Mouse (Mus musculus): ENCODE measurements around the gene Gm21954. TPM values are rescaled to one million over a fixed set of nuclear protein-coding genes. Genes with fewer than 3 reads are reported as not detected.

Gene Gm21954
- total RNA-seq, 4 experiments from 2014 or later = not detected

DNA sequence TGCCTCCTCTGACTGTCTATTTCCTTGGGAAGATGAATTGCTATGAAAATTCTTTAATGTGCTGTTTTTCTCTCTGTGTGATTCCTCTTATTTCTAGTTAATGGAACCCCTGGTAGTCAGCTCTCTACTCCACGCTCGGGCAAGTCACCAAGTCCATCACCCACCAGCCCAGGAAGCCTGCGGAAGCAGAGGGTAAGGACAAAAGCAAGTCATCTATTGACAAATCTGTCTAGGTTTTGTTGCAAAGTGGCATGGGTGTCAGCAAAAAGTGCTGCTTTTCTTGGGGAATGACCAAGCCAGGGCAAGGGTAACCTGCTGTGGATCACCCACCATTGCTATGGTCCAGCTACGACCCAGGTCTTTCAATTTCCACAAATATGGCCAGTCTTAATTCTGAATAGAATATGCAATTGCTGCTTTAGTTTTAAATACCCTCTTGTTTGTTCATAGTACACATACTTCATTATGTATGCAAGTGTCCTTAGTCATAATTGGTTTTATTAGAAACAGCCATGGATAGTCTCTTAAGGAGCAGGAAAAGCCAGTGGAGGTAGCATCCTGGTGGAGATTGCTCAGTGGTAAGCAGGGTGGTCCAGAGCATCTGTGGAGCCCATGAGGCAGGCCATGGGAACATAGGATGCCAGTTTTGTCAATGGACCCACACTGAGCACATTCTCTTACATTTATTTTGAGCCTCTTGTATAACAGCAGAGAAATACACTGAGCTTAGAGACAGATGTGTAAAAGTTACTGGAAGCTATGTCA lies 8.9 kb downstream of the Gm21954 start:
- DNase-seq (ENCODE audit: low spot score in 2 of 2) = peak in 1 of 2 experiments; percentile 21

DNA sequence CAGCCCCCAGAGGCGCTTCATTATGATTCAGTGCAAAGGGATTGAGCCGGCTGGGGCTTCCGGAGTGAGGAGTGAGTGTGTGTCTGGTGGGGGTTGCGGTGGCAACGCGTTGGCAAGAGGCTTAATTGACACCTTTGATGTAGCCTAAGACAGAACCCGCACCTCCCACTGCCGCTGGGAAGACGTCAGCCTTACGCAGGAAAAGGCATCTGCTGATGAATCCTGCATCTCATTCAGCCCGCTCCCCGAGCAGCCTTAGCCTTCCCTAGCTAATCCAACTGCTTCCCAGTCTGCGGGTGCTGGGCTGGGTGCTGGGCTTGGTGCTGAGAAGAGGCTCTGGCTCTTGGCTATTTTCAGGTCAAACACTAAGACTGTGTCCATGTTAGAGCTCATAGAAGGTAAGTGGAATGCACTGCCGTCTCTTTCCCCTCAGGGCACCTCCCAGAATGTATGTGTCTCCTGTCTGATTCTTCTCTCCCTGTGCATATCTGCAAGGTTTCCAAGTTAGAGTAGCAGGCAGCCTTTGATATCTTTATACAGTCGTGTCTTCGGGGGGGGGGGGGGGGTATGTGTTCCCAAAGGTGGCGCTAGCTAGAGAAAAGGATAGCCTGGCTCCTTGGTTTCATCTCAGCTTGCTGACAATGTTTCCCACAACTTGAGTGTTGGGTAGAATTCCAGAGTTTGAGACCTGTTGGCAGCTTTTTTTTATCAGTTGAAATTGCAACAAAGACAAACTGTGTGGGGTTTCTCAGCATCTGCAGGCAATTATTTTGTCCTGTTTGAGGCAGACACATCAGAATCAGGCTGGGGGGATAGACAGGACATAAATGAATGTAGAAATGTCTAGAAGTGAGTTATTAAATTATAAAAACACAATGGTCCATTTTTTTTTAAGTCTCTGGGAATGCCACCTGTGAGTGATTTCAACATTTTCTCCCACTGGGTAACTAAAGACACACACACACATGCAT lies 10.0 kb downstream of the Gm21954 start:
- peak; percentile 91 to 95 for DNase-seq (ENCODE audit: low spot score in 2 of 2)

DNA sequence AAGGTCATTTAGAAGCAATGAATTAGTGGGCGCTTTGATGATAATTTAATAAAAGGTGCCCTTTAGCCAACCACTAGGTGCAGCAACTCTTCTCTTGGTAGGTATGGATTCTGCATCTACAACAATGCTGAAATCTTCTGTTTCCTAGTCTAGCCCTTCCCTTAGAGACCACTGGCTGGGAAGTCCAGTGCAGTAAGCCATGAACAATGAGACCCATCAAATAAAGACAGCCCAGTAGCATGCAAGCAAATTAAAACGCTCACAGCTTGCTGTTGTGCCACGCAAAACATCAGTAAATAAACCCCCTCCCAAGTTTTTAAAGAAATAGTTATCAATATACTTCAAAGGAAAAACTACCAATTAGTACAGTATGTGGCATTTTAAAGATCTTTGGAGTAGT lies 10.9 kb downstream of the Gm21954 start:
- DNase-seq (ENCODE audit: low spot score in 2 of 2) = peak in 1 of 2 experiments; percentile 3

DNA sequence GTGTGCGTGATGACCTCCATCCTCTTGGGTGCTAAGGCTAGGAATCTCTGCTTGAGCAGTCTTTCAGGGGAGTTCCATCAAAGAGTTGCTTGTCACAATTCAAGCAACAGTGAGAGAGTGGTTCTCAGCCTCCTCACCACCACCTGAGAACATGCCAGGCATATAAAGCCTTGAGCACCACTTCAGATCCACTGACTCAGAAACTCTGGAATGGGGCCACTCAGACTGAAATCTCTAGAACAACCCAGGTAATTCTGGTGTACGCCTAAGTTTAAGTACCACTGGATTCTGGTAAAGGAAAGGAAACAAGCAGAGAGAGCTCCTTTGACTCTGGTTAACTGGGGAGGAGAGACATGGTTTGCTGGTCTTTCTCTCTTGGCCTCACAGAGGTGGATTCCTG lies 19.5 kb downstream of the Gm21954 start:
- no peak for DNase-seq (ENCODE audit: low spot score in 2 of 2)

DNA sequence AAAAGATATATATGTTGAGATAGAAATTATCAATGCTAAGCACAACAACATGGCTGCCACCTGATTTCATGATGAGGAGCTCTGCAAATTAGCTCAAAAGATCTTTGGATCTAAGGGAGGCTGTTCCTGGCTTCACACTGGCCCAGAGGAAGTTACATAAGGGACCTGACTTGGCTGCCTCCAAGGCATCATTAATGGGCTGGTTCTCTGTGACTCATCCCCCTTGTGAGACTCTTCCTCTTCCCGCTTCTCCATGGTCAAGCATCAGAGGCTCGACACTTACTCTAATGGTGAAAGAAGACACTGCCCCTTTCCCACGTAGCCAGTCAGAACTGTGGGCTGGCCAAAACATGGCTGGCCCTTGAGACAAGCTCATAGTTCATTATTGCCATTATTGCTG lies 20.1 kb downstream of the Gm21954 start:
- no peak for DNase-seq (ENCODE audit: low spot score in 2 of 2)

DNA sequence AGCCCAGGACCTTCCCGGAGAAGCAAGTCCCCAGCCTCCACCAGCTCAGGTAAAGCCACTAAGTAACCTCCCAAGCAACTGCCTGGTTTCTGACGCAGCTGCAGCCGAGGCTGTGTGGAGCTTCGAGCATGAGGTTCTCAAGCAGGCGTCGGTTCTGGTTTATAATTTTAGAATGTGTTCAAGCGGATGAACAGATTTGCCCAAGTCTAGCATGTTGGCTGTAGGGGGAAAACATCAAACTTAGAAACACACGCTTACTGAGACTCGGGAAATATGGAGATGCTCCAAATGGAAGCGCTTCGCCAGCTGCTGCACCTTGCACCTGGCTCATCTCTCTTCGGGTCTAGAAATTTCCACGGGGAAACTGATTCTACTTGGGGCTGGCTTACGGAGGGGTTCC lies 21.0 kb downstream of the Gm21954 start:
- peak; percentile 60 to 72 for DNase-seq (ENCODE audit: low spot score in 2 of 2)

DNA sequence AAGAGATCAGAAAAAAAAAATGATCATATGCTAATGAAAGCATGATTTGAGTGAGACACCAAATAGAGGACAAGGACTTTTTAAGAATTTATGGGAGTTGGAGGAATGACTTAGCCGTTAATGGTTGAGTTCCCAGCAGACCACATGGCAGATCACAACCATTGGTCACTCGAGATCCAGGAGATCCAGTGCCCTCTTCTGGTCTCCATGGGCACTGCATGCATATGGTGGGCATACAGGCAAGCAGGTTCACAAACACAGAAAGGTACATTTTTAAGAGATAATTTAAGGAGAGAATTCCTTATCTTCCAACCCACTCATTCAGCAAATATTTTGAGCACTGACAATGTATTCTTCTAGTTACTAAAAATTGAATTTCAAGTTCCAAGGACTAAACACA lies 22.9 kb downstream of the Gm21954 start:
- no peak for DNase-seq (ENCODE audit: low spot score in 2 of 2)

DNA sequence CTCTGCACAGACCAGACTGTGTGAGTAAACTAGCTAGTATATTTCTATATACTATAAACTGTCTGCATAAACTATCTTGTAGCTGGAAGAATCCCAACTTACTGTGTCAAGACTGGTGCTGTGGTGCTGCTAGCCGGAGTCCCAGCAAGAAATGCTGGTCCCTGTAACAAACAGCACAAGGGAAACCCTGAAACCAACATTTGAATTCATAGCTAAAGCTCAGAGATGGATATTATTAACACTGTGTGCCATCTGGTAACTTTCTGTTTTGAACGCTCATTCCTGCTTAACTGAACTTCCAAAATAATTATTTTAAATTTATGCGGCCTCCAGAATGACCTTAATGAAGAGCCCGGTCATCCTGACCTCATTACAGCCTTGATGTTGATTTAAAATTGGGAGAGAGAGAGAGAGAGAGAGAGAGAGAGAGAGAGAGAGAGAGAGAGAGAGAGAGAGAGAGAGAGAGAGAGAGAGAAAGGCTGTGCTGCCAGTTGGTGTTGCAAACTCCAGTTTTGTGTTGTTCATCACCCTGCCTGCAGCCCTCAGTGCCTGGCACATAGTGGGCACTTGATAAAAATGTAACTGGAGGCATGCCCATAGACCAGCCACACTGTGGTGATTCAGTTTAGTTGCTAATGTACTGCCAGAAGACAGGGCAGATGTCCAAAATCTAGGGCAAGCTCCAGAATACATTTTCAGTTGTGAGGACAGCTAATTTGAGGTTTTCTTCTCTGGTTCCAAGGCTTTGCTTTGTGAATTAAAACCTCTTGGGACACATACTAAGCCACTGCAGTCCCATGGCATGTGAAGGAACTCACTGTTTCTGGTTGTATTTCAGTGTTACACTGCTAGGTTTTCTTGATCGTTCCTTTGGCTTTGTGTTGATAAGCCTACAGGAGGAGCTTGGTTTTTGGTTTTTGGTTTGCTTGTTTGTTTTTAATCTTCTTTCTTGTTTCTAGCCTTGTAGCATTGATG lies 24.2 kb downstream of the Gm21954 start:
- DNase-seq (ENCODE audit: low spot score in 2 of 2) = peak; percentile 92 to 94

DNA sequence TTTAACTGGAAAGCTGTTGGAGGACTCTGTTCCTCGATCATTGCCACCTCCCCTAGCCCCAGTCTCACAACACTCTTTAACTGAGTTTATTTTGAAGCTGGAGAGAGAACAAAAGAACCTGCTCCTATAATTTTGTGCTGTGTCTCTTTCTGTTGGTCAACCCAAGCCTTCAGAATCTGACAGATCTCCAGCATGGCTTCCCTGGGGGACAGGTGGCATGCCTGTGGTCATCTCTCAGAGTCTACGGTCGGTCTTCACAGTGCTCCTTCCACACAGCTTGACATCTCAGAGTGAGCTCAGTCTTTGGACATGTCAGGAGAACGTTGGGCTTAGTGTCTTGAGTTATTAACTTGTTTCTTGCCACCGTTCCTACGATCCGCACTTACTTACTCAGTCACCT lies 25.3 kb downstream of the Gm21954 start:
- DNase-seq (ENCODE audit: low spot score in 2 of 2) = no peak

DNA sequence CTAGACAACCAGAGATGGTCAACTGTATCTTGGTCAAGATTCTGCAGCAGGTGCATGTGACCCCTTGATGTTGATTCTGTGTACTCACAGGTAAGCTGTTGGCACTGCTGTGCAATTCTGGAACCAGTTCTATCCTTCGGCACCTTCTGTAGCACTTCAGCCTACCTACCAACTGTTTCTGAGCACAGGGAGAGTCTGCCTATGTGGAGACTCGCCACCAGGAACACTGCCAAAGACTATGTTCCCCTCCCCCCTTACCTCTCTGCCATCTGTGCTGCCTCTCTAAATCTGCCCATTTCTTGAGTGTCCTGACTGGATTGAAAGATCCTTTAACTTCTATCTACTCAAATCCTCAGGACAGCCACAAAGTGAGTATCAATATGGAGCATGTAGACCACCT lies 28.3 kb downstream of the Gm21954 start:
- DNase-seq (ENCODE audit: low spot score in 2 of 2) = peak in 1 of 2 experiments; percentile 57

DNA sequence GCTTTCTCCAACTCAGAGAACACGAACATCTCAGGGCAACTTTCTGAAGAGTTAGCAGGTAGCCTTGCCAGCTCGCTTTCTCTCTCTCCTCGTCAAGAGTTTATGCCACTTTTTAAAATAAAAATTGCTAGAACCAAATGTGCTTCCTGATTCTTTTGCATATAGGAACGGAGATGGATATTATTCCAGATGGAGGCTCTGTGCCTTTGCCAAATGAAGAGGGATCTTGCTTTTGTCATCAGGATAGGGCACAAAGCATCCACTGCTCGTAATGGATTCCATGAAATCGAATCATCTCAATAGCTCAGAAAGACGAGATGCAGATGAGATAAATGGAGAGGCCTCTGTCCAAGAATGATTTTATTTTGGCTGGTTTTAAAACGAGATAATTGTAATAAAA lies 28.7 kb downstream of the Gm21954 start:
- no peak for DNase-seq (ENCODE audit: low spot score in 2 of 2)

DNA sequence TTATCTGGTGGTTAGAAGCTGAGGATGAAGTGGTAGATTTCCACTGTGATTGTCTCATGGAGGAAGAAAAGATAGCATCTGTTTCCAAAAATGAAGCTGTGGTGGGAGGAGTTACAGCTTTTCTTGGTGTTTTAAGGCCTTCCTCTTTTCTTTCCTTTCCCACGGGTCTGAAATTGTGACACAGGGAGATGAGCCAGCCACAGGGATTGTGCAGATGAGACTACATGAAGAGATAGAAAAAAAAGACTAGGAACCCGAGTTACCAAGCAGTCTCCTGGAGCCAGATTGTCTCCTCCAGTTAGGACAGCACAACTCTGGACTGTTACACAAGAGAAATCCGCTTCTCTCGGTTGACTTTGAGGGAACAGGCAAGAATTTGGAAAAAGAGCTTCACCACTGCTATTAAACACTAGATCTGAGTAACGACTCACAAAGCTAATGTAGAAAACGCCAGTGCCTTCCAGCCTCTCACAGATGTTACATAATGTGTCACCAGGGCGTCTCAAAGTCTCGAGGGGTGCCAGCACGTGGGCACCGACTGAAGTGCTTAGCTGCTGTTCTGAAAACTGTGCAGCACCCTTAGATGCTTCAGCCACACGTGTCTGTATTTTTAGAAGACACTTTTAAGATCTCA lies 29.9 kb downstream of the Gm21954 start:
- no peak for DNase-seq (ENCODE audit: low spot score in 2 of 2)

DNA sequence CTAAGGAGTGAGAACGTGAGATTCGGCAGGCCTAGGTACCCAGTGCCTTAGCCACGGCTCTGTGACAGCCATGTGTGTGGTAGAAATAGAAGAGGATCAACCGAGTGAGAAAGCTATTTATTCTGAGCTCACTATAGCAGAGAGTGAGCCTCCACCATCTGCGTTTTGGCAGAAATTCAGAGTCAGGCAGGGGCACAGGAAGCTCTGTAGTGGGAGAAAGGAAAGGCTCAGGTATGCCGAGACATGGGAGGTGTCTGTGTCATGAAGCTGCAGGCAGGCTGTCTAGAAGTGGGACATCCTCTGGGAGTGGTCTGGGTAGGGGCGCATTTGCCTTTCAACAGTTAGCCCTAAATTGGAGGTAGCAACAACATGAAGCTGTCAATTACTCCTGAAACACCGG lies 31.7 kb downstream of the Gm21954 start:
- no peak for DNase-seq (ENCODE audit: low spot score in 2 of 2)

DNA sequence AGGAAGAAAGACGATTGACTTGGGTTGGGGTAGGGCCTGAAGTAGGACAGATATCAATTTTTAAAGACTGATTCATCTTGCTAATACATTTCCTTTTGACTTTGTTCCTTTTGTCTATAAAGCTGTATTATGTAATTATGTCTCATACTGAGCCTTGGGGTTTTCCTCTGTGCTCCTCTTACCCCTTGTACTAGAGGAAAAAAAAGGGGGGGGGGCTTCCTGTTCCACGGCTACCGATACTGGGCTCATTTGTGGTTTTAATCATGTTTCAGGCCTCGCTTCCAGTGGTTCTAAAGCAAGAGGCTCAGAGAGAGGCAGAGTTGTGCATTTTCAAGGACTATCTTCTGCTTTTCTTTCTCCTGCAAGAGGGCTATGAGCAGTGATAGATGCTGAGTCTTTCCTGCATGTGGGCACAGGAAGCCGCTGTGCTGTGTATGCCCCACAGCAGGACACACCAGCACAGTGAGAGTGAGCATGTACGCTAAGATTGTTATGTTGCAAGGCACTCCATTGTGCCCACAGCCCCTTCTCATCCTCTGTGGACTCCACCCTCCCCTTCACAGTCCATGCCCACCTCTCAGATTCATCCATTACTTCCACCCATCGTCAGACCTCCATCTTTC lies 33.1 kb downstream of the Gm21954 start:
- DNase-seq (ENCODE audit: low spot score in 2 of 2) = no peak

DNA sequence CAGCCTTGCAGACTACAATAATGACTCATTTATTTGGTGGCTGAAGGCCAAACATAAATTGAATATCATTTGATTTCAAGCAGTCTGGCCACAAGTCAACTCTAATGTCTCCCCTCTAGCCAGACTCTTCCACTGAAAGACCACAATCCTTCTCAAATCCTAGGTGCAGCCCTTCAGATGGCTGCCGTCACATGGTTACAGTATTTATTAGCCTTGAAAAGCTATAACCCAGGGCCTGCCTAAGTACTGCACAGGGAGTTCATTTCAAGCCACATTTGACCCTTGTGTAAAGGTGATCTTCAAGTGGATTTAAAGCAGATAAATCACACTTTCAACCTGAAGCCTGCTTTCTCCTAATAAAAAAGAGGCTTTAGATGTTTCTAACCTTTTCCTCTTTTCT lies 37.7 kb downstream of the Gm21954 start:
- no peak for DNase-seq (ENCODE audit: low spot score in 2 of 2)

DNA sequence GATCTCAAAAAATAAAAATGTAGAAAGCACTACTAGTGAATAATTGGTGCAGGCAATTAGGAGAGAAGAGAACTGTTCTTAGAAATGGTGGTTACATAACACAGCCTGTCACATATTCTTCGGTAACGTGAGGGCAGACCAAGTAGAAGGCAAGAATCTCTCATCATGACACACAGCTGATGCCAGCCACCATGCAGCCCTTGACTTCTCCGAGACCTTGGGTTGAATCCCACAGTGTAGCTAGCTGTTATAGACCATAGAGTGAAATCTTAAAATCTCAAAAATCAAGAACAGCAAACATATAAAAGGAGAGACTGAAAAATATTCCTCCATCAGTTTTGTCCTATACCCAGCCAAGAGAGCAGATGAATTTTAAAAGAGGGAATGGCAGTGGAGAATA lies 40.8 kb downstream of the Gm21954 start:
- DNase-seq (ENCODE audit: low spot score in 2 of 2) = no peak

DNA sequence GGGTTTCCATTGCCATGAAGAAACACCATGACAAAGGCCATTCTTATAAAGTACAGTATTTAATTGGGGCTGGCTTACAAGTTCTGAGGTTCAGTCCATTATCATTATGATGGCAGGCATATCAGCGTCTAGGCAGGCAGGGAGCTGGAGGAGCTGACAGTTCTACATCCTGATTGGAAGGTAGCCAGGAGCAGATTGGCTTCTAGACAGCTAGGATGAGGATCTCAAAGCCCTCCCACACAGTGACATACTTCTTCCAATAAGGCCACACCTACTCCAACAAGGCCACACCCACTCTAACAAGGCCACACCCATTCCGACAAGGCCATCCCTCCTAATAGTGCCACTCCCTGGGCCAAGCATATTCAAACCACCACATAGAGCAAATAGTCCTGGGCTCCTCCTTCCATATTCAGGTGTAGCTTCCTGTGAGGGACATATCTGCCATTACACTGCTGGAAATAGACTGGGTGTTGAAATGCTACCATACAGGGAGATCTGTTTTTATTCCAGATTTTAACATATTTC lies 41.9 kb downstream of the Gm21954 start:
- no peak for DNase-seq (ENCODE audit: low spot score in 2 of 2)

DNA sequence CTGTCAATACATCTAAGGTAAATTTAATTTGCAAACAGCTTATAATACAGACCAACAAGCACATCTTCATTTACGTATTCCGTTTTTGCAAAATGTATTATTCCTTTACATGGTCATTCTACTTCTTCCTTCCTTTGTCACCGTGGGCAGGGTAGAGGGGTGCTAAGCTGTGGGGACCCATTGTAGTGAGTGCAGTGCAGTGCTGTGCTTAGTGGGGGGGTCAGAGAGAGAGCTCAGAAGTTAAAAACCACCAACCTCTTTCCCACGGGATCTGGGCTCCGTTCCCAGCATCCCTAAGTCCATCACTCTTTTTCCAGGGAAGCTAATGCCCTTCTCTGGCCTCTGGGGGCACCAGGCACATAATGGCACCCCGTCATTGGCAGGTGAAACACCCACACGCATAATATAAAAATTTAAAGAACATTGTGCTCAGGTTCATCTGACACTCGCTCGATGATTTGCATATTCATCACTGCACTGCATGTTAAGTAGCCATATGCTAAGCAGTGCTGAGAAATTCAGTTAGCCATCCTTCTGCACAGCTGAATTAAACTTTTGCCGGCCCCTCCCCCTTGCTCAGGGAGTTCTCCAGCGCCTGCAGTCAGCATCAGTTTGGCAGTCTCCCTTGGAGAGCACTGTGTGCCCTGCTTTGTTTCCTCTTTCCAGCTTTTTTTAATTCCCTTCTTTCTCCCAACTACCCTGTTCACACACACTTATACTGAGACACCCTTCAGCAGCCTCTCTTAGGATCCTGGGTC lies 48.2 kb downstream of the Gm21954 start:
- peak; percentile 67 to 69 for DNase-seq (ENCODE audit: low spot score in 2 of 2)

DNA sequence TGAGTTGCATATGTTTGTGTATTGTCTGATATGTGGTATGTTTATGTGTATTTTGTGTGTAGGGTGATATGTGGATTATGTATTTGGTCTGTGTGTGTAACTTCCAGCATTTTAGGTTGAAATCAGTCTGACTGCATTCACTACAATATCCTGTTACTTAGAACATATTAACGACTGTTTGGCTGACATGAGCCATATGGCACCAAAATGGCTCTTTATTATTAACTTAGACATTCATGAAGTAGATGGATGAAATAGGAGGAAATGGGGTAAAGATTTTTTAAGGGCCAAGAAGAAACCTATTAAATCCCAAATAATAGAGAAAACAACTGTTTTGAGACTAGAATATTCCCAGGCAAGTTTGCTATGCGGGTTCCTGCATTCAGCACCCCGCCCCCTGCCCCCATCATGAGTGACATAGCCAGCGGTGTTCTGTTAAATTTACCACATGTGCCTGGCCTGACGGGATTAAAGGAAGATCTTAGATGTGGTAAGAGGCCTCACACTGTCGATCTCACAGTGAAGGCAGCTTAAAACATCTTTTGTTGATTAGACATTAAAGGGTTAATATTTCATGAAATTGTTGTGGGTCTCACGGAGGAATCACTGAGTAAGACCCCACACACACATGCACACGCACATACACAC lies 51.5 kb downstream of the Gm21954 start:
- no peak for DNase-seq (ENCODE audit: low spot score in 2 of 2)
